Mouse (Mus musculus) bone marrow, adult 2 months (tissue): ENCODE data around the gene Nolc1. TPM values are rescaled to one million over a fixed set of nuclear protein-coding genes. Genes with fewer than 3 reads are reported as not detected.
A peak's percentile ranks its signal among the peaks of the same experiment; 100 is the strongest.

Experiments
- H3K27ac ChIP-seq: fragments of 200-500 bp; 2 replicates; pipeline ENCODE4 v1.5.1; 2012; ENCODE audit warnings: low read depth, mild to moderate bottlenecking, control low read depth, inconsistent platforms, low read length; ENCODE audit not compliant: control insufficient read depth, poor library complexity, insufficient read depth
- H3K4me1 ChIP-seq: fragments of 200-500 bp; 2 replicates; pipeline ENCODE4 v1.6.1; 2011; ENCODE audit warnings: low read length; ENCODE audit not compliant: control insufficient read depth, insufficient read depth
- H3K4me3 ChIP-seq: fragments of 200-500 bp; replicated peaks from 2 replicates; pipeline ENCODE3; 2011; ENCODE audit warnings: mild to moderate bottlenecking, low read depth, low read length, control low read depth; ENCODE audit not compliant: control insufficient read depth
- CTCF ChIP-seq: fragments of 200-500 bp; IDR thresholded peaks from 2 replicates; pipeline ENCODE4 v1.5.1; 2011; ENCODE audit warnings: low read length, control low read depth; ENCODE audit not compliant: control insufficient read depth, insufficient read depth
- POLR2A ChIP-seq: fragments of 200-500 bp; IDR thresholded peaks from 2 replicates; pipeline ENCODE4 v1.6.1; 2011; ENCODE audit warnings: low read depth, mild to moderate bottlenecking, control low read depth, low read length, borderline replicate concordance; ENCODE audit not compliant: control insufficient read depth
- WGBS: fragments of 180-500 bp; shearing (Covaris S2); methylation state at CpG from one replicate; pipeline ENCODE4 v1.1.7; 2018; 5-methylcytosine and 5-hydroxymethylcytosine counted together
- polyA plus RNA-seq: library from polyadenylated mRNA; stranded (reverse); fragments of >200 nt; gene quantifications from 2 replicates; pipeline ENCODE4 v1.2.4, GENCODE M21; 2011; ENCODE audit warnings: low replicate concordance; ENCODE audit not compliant: missing spikeins, insufficient read depth, insufficient read length

Nolc1 gene
- polyA plus RNA-seq, 1 experiment, result 52.2 TPM

DNA sequence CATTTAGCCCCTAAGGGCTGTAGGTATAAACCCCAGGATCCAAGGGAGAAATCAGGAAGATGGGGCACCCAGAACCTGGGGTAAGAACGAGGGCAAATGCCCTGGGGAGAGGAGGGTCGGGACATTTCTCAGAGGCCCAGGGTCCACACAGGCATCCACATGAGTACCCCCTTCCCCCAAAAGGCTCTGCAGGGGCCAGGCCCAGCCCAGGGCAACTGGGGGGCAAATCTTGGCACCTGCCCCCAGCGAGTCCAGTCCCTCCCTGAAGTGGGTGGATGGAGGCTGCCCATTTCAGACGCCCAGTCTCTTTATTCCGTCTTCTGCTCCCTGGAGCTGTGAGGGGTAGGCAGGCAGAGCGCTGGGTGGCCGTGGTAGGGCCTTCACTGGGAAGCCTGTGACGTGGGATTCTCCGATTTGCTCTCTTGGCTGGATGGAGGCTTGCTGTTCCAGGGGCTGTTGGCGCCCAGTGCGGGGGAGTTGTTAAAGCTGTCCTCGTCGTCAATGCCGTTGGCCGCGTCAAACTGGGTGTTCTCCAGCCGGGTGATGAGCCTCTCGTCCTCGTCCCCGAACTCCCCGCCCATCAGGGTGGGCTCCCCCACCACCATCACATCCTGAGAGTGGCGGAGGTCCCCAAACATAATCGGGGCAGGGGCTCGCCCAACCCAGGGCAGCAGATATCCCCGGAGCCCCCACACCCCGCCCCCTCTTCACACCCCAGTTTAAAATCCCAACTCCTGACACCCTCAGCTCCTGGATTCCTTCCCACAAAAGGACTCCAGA lies 42.7 kb upstream of the Nolc1 start:
- no peak overlapping the region for H3K27ac ChIP-seq
- peaks cover 1% of the 10 kb centered on the region for H3K4me1 ChIP-seq
- WGBS, result 93% methylated on average over 26 of the region's 26 CpGs
- no peak overlapping the region for H3K4me3 ChIP-seq
- TF ChIP-seq POLR2A (no peak), CTCF (no peak)

DNA sequence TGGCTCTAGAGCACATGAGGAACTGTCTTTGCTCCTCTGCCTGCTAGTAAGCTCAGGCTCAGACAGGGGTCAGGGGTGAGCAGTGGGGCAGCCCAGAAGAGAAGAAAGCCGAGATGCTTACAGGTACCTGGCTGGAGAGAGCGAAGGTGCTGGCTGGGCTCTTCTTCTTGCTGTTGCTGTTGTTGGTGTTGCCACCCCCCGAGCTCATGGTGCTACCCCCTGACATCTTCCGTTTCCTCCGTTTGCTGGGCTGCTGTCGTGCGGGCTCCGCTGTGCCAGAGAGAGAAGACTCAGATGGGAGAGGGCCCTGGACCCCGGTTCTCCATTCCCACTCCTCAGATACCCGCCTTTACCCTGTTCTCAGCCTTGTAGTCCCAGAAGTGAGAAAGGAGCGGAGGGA lies 41.8 kb upstream of the Nolc1 start:
- TF ChIP-seq CTCF (no peak), POLR2A (no peak)
- 92% methylated on average over 11 of the region's 11 CpGs for WGBS
- no peak overlapping the region for H3K4me3 ChIP-seq
- H3K4me1 ChIP-seq, result peaks cover 3% of the 10 kb centered on the region
- no peak overlapping the region for H3K27ac ChIP-seq

DNA sequence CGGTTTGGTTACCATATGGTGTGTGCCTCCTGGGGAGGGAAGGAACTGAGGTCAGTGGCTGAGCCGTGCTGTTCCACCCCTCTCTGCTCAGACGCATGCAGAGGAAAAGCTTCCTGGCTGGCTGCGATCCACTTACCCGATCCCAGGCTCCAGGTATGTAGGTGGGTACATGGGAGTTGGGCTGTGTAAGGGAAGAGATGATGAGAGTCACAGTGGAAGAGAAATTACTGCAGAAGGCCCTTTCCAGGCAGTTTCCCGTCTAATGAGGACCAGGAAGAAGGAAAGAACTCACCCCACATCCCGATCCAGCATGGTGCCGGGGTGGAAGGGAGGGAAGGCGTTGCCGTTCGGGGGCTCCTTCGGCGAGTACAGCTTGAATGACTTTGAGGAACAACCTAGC lies 39.7 kb upstream of the Nolc1 start:
- no peak overlapping the region for H3K4me3 ChIP-seq
- 89% methylated on average over 13 of the region's 13 CpGs for WGBS
- no peak overlapping the region for H3K27ac ChIP-seq
- H3K4me1 ChIP-seq, result peaks cover 7% of the 10 kb centered on the region
- TF ChIP-seq CTCF (no peak), POLR2A (no peak)

DNA sequence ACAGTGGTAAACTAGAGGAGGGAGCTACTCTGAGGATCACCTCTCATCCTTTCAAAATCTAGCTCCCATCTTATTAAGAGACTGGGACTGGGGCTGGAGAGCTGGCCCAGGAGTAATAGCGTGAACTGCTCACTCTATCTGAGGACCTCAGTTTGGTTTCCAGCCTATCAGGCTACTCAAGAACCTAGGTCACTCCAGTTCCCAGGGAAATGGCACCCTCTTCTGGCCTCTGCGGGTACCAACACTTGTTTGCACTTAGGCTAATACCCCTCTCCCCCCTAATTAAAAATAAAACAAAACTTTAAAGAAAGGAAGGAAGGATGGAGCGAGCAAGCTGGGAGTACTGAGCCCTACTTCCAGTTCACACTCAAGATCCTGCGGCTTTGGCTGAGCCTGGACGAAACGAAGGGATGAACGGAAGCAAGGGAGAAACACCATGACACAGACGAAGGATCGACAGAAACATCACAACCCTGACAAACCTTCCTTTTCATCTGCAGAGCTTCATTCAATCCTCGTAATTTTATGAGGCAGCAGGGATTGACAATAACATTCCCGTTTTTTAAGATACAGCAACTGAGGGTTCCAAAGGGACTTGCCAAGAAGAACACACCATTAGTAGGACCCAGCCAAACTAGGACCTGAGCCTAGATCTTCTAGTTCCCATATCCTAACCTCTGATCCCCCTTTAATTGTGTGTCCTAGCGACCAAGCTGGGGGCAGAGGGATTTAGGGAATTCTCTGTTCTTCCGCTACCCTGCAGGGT lies 39.0 kb upstream of the Nolc1 start:
- no peak overlapping the region for H3K27ac ChIP-seq
- 70% methylated on average over 13 of the region's 13 CpGs for WGBS

DNA sequence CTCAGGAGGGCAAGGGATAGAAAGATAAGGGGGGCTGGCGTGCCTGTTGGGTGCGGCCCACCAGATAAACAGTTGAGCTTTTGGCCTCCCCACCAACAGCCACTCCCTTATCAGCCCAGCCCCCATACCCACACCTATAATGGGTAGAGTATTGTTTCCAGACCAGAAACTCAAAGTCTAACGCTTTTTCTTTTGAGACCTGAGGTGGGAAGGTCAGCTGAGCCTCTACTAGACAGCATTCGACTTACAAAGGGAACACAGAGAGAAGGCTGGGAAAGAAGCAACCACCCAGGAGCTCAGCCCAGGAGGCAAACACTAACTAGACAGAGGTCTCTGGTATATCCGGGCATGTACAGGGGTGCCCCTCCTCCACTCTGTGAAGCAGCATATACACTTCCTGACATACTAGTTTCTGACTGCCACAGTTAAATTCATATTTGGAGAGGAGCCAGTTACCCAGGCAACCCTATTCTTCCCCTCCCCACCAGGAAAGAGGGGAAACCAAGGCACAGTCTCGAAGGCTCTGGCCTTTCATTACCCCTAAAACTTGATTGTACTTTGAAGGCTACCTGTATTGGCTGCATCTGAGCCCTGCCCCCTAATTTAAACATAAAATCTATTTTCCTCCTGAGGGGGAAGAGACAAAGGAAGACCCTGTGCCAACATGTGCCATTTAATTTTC lies 38.3 kb upstream of the Nolc1 start:
- H3K4me3 ChIP-seq, result peak overlapping the region; percentile 44
- peak overlapping the region; percentile 59 for H3K27ac ChIP-seq
- H3K4me1 ChIP-seq, result peaks cover 10% of the 10 kb centered on the region
- 34% methylated on average over 6 of the region's 6 CpGs for WGBS
- TF ChIP-seq CTCF (no peak), POLR2A (no peak)

More for the DNA sequence above, 39.0 kb upstream of the Nolc1 start:
- H3K4me3 ChIP-seq, result peak overlapping the region; percentile 40
- peak; percentile 35; the same call in 1 of the 2 replicates for TF ChIP-seq CTCF
- no peak for TF ChIP-seq POLR2A
- peaks cover 8% of the 10 kb centered on the region for H3K4me1 ChIP-seq

DNA sequence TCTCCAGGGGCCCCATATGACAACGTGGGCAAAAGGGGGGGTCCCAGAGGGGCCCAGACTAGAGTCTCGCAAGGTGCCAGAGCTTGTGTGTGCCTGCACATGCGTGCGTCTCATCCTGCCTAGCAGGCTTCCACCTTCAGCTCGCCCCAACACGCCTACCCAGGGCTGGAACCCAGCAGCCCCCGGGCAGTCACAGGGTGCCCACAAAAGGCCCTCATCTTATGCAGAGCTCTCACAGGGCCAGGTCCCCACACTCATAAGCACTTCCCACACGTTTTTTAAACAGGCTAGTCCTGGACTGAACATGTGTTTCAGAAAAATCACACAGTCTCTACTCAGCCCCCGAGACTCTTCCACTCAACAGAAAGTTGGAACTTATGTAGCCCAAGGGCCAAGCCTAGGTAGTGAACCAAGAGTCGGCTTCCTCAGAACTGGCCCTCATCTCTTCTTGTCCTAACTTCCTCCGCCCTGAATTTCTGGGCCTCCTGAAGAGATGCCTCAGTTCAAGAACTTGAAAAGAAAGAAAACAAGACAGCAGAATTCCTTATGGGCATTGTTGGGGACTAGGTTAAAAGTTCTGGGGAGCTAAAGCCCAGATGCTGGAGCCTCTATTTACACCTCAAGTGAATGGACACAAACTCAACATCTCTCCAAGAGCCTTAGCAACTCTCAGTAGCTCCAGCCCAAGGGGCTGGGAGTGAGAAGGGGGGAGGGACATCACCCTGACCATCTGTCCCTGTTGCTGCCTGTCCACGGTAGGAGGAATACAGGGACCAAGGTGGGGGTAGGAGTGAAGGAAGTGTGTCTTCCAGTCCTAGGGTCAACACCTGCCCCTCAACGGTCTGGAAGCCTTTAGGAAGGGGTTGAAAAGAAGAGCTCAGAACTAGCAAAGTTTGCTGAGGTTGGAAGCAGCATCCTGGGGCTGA lies 37.5 kb upstream of the Nolc1 start:
- peak overlapping the region; percentile 81 for H3K4me3 ChIP-seq
- peaks cover 12% of the 10 kb centered on the region for H3K4me1 ChIP-seq
- TF ChIP-seq CTCF (no peak), POLR2A (no peak)
- WGBS, result 5% methylated on average over 13 of the region's 13 CpGs
- H3K27ac ChIP-seq, result peak overlapping the region; percentile 59

DNA sequence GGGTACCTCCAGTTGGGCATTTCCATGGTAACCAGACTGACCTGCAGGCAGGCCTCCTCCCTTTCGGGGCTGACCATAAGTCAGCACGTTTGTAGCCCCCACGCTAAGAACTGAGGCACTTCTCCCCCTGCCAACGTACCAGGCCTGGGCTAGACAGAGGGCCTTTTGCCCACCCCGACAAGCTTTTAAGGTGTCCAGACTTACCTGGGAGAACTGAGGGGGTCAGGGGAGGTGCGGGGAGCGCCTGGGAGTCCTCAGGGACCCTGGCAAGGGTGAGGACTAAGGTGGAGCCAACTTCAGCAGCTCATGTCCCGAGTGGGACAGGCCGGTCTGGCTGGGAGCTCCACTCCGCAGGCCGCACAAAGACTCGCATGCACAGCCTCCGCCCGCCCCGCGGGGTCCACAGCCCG lies 36.8 kb upstream of the Nolc1 start:
- no peak for TF ChIP-seq POLR2A
- no peak for TF ChIP-seq CTCF
- peak overlapping the region; percentile 81 for H3K4me3 ChIP-seq
- H3K27ac ChIP-seq, result peak overlapping the region; percentile 58
- peaks cover 12% of the 10 kb centered on the region for H3K4me1 ChIP-seq
- WGBS, result under 1% methylated on average over 17 of the region's 17 CpGs
